Mouse (Mus musculus): ENCODE results near the gene Tsku. TPM values are rescaled to one million over a fixed set of nuclear protein-coding genes. Genes with fewer than 3 reads are reported as not detected.

Gene Tsku
- polyA plus RNA-seq, 1 experiment from 2014 or later = 14.5 TPM

DNA sequence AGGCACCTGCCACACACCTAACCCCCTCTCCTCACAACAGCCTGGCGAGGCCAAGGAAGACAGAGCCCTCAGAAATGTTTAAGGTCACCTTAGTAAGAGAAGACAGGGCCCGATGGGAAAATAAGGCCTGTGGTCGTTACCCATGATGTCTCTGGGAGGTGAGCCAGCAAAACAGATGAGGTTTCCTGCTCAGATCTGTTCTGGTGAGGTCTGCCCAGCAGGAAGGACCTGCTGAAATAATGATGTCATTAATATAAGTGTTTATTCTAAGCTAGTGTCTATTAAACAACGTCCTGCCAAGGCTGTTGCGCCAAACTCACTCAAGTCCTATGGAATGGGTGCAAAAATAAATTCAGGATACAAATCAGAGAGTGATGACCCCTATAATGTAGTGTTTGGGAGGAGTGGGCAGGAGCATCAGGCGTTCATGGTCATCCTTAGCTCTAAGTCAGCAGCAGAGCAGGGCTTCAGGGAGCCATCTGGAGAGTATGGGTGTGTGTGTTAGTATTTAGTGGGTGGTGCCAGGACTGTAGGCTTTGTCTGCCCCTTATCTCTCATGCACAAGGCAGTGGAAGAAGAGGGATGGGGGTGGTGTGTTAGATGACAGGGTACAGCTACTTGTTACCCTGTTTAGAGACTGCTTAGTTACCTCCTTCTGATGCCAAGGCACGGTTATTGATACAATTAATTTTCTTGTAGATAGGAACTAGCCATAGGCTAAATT lies 31.3 kb downstream of the Tsku start:
- Histone ChIP-seq H3K9ac (ENCODE audit: low read length) (no peak overlapping the region), H3K4me2 (ENCODE audit: low read length) (no peak overlapping the region), H3K4me3 (ENCODE audit: low read depth, low read length) (no peak overlapping the region), H3K27ac (ENCODE audit: low read depth) (no peak overlapping the region), H3K4me1 (replicated peaks; ENCODE audit: control insufficient read depth, insufficient read depth, low read length) (peaks cover 10% of the 10 kb centered on the region), H3K36me3 (ENCODE audit: control insufficient read depth, insufficient read depth, low read length) (no peaks in the 10 kb centered on the region), H3K9me3 (ENCODE audit: control insufficient read depth, low read length) (no peaks in the 10 kb centered on the region), H3K27me3 (replicated peaks; ENCODE audit: control insufficient read depth, insufficient read depth, low read length) (no peaks in the 10 kb centered on the region)
- DNase-seq (ENCODE audit: low spot score) (no peak), ATAC-seq (replicated peaks; ENCODE audit: low FRiP score, low TSS enrichment, low read depth) (no peak)
- 45% methylated on average over 7 of the region's 7 CpGs for WGBS

DNA sequence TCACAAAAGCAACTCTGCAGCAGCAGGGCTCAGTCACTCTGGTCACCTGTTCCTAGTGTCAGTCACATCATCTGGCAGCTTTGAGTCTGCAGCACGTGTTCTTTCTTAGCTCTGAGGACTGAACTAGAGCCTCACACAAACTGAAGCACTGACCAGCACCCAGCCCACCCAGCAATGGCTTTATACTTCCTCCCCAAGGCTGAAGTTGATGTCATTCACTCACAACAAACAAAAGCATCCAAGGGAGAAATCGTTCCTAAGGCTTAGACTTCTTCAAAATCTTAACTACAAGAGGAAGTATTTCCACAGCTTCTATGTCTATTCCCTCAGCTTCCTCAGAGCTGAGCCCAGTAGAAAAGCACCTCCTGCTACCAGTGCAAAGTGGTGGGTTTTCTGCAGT lies 32.8 kb downstream of the Tsku start:
- H3K4me2 ChIP-seq (ENCODE audit: low read length) = no peak overlapping the region
- H3K4me3 ChIP-seq (ENCODE audit: low read depth, low read length) = no peak overlapping the region
- ATAC-seq (replicated peaks; ENCODE audit: low FRiP score, low TSS enrichment, low read depth) (no peak), DNase-seq (ENCODE audit: low spot score) (no peak)
- H3K36me3 ChIP-seq (ENCODE audit: control insufficient read depth, insufficient read depth, low read length) = no peaks in the 10 kb centered on the region
- no peak overlapping the region for H3K9ac ChIP-seq (ENCODE audit: low read length)
- H3K4me1 ChIP-seq (replicated peaks; ENCODE audit: control insufficient read depth, insufficient read depth, low read length) = peaks cover 10% of the 10 kb centered on the region
- 76% methylated on average over 2 of the region's 2 CpGs for WGBS
- no peaks in the 10 kb centered on the region for H3K9me3 ChIP-seq (ENCODE audit: control insufficient read depth, low read length)
- no peak overlapping the region for H3K27ac ChIP-seq (ENCODE audit: low read depth)
- no peaks in the 10 kb centered on the region for H3K27me3 ChIP-seq (replicated peaks; ENCODE audit: control insufficient read depth, insufficient read depth, low read length)

DNA sequence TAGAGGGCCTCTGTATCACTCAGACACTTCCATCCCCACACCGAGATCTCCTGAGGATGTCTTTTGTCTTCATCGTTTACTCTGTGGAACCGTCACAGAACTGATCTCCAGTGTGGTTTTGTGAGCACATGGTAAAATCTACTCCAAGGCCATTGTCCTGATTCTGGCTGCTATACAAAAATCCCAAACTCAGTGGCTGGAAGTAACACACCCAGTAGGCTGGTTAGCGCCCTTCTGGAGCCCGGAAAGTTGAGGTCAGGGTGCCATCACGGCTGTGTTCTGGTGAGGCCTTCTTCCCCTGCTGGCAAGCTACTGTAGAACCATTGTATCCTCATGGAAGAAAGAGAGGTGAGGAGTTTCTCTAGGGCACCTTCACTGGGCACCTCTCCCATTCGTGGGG lies 35.1 kb downstream of the Tsku start:
- ATAC-seq (replicated peaks; ENCODE audit: low FRiP score, low TSS enrichment, low read depth) (no peak), DNase-seq (ENCODE audit: low spot score) (no peak)
- no peaks in the 10 kb centered on the region for H3K27me3 ChIP-seq (replicated peaks; ENCODE audit: control insufficient read depth, insufficient read depth, low read length)
- no peak overlapping the region for H3K4me2 ChIP-seq (ENCODE audit: low read length)
- H3K9me3 ChIP-seq (ENCODE audit: control insufficient read depth, low read length) = no peaks in the 10 kb centered on the region
- H3K4me1 ChIP-seq (replicated peaks; ENCODE audit: control insufficient read depth, insufficient read depth, low read length) = no peaks in the 10 kb centered on the region; the same call in 1 of the 2 replicates
- H3K4me3 ChIP-seq (ENCODE audit: low read depth, low read length) = no peak overlapping the region
- WGBS = 86% methylated on average over 7 of the region's 7 CpGs
- no peaks in the 10 kb centered on the region for H3K36me3 ChIP-seq (ENCODE audit: control insufficient read depth, insufficient read depth, low read length)
- H3K27ac ChIP-seq (ENCODE audit: low read depth) = no peak overlapping the region
- H3K9ac ChIP-seq (ENCODE audit: low read length) = no peak overlapping the region

DNA sequence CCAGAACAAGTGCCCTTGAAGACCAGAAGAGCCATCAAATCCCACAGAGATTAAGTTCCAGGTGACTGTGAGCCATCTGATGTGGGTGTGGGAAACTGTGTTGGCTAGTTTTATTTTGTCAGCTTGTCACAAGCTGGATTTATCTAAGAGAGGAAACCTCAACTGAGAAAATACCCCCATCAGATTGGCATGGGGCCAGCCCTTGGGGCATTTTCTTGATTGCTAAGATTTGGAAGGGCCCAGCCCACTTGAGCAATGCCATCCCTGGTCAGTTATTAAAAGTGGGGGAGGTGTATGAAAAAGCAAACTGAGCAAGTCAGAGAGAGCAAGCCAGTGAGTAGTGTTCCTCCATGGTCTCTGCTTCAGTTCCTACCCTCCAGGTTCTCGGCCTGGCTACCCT lies 36.9 kb downstream of the Tsku start:
- no peak overlapping the region for H3K27ac ChIP-seq (ENCODE audit: low read depth)
- 78% methylated on average over 1 of the region's 1 CpGs for WGBS
- H3K4me3 ChIP-seq (ENCODE audit: low read depth, low read length) = no peak overlapping the region
- no peaks in the 10 kb centered on the region for H3K27me3 ChIP-seq (replicated peaks; ENCODE audit: control insufficient read depth, insufficient read depth, low read length)
- H3K4me2 ChIP-seq (ENCODE audit: low read length) = no peak overlapping the region
- ATAC-seq (replicated peaks; ENCODE audit: low FRiP score, low TSS enrichment, low read depth) = no peak
- no peaks in the 10 kb centered on the region for H3K4me1 ChIP-seq (replicated peaks; ENCODE audit: control insufficient read depth, insufficient read depth, low read length)
- no peak for DNase-seq (ENCODE audit: low spot score)
- H3K9me3 ChIP-seq (ENCODE audit: control insufficient read depth, low read length) = no peaks in the 10 kb centered on the region
- no peak overlapping the region for H3K9ac ChIP-seq (ENCODE audit: low read length)
- H3K36me3 ChIP-seq (ENCODE audit: control insufficient read depth, insufficient read depth, low read length) = no peaks in the 10 kb centered on the region

DNA sequence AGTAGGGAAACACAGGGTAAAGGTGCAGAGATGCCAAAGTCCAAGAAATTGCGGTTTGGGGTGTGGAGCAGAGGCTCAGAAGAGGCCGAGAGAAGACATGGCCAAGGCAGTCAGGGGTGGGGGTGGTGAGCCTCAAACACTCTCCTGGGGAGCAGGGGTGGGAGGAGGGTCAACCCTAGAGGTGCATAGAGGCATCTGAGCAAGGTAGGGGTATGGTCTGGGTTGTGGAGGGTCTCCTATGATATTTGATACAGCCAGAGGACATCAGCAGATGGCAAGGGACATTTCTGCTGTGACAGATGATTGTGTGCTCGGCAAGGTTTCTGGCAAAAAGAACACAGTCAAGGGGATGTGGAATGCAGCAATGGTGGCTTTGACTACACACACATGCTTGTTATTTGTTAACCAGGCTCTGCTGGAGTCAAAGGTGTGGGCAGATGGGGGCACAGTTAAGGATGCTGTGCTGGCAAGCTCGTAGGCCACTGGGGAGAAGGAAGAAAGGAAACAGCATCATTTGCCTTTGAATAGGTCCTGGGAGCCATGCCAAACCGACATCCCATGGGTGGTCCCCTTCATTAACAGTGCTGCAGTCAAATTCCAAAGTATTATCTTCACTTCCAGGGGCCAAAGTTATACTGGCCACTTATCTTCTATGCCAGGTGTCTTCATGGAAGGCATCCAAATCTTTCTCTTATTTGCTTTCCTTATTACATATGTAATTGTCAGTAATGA lies 37.7 kb downstream of the Tsku start:
- Histone ChIP-seq H3K4me1 (replicated peaks; ENCODE audit: control insufficient read depth, insufficient read depth, low read length) (no peaks in the 10 kb centered on the region), H3K27ac (ENCODE audit: low read depth) (no peak overlapping the region), H3K9me3 (ENCODE audit: control insufficient read depth, low read length) (no peaks in the 10 kb centered on the region), H3K4me2 (ENCODE audit: low read length) (no peak overlapping the region), H3K9ac (ENCODE audit: low read length) (no peak overlapping the region), H3K27me3 (replicated peaks; ENCODE audit: control insufficient read depth, insufficient read depth, low read length) (no peaks in the 10 kb centered on the region), H3K36me3 (ENCODE audit: control insufficient read depth, insufficient read depth, low read length) (no peaks in the 10 kb centered on the region), H3K4me3 (ENCODE audit: low read depth, low read length) (no peak overlapping the region)
- DNase-seq (ENCODE audit: low spot score) = no peak
- 42% methylated on average over 5 of the region's 5 CpGs for WGBS
- ATAC-seq (replicated peaks; ENCODE audit: low FRiP score, low TSS enrichment, low read depth) = no peak

DNA sequence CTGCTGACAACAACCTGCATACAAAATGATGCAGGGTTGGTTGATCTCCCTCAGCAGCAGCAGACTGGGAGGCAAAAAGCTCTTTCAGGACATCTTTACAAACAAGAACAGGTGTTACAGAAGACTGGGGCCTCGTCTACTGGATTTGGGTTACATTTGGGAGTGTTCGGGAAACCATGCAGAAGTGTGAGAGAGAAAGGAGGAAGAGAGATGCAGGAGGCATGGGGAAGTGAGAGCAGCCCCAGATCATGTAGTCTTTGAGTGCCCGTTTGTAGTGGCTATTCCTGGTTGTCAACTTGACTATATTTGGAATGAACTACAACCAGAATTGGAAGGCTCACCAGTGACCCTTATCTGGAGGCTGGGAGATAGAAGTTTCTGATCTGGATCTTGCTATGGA lies 38.7 kb downstream of the Tsku start:
- Histone ChIP-seq H3K36me3 (ENCODE audit: control insufficient read depth, insufficient read depth, low read length) (no peaks in the 10 kb centered on the region), H3K9ac (ENCODE audit: low read length) (no peak overlapping the region), H3K4me1 (replicated peaks; ENCODE audit: control insufficient read depth, insufficient read depth, low read length) (no peaks in the 10 kb centered on the region), H3K27me3 (replicated peaks; ENCODE audit: control insufficient read depth, insufficient read depth, low read length) (no peaks in the 10 kb centered on the region), H3K27ac (ENCODE audit: low read depth) (no peak overlapping the region), H3K4me2 (ENCODE audit: low read length) (no peak overlapping the region), H3K4me3 (ENCODE audit: low read depth, low read length) (no peak overlapping the region), H3K9me3 (ENCODE audit: control insufficient read depth, low read length) (no peaks in the 10 kb centered on the region)
- ATAC-seq (replicated peaks; ENCODE audit: low FRiP score, low TSS enrichment, low read depth) (no peak), DNase-seq (ENCODE audit: low spot score) (no peak)
- WGBS = 71% methylated on average over 3 of the region's 3 CpGs

DNA sequence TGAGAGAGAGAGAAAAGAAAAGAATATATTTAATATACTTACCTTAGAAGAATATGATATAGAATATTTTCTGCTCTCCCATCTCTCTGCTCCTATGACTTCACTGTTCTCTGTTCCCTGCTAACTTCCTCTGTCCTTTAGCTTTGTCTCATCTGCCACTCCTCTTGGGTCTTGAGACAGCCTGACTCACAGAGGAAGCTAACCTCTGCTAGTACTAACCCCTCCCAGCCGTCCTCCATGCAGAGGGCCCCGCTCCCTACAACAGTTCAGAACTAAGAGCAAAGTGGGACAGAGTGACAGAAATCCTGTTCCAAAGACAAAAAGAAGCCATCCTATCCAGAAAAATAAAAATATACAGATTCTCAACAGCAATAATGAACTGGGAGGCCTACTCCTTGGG lies 40.0 kb downstream of the Tsku start, which contains the start of gene Acer3:
Gene Acer3 (minus strand): TSS at position 126 of the 400 bp plus-strand sequence.
- Histone ChIP-seq H3K4me3 (ENCODE audit: low read depth, low read length) (no peak within 1 kb of the TSS), H3K9me3 (ENCODE audit: control insufficient read depth, low read length) (no peaks in the 10 kb centered on the region), H3K36me3 (ENCODE audit: control insufficient read depth, insufficient read depth, low read length) (no peaks in the 10 kb centered on the region), H3K9ac (ENCODE audit: low read length) (no peak within 1 kb of the TSS), H3K4me1 (replicated peaks; ENCODE audit: control insufficient read depth, insufficient read depth, low read length) (no peaks in the 10 kb centered on the region), H3K27ac (ENCODE audit: low read depth) (no peak within 1 kb of the TSS), H3K27me3 (replicated peaks; ENCODE audit: control insufficient read depth, insufficient read depth, low read length) (no peaks in the 10 kb centered on the region), H3K4me2 (ENCODE audit: low read length) (no peak within 1 kb of the TSS)
- no peak for DNase-seq (ENCODE audit: low spot score)
- WGBS = 84% methylated on average over 2 of the region's 2 CpGs
- no peak for ATAC-seq (replicated peaks; ENCODE audit: low FRiP score, low TSS enrichment, low read depth)

DNA sequence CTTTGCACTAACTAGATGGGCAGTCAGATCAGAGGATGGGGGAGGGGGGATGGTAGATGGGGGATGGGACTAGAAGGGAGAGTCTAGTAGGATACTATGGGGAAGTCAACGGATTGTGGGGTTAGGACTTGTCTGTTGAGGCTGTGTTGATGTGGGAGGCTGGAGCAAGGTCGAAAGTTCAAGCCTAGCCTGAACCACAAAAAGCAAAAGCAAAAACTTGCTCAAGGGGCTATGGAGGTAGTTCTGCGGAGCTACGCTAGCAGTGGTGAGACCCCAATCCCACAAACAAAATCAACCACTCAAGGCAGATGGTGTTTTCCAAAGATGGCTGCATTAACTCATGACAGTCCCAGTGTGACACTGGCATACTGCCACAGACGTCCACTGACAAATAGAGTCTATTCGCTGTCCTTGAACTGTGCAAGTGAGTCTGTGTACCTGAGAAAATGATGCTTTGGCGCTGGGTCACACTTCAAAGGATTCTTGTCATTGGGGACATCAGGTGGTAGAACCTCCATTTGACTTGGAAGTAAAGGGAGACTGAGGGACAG lies 41.0 kb downstream of the Tsku start:
- Histone ChIP-seq H3K27ac (ENCODE audit: low read depth) (no peak overlapping the region), H3K4me1 (replicated peaks; ENCODE audit: control insufficient read depth, insufficient read depth, low read length) (no peaks in the 10 kb centered on the region), H3K27me3 (replicated peaks; ENCODE audit: control insufficient read depth, insufficient read depth, low read length) (no peaks in the 10 kb centered on the region), H3K9ac (ENCODE audit: low read length) (no peak overlapping the region), H3K9me3 (ENCODE audit: control insufficient read depth, low read length) (no peaks in the 10 kb centered on the region), H3K4me3 (ENCODE audit: low read depth, low read length) (no peak overlapping the region), H3K4me2 (ENCODE audit: low read length) (no peak overlapping the region), H3K36me3 (ENCODE audit: control insufficient read depth, insufficient read depth, low read length) (no peaks in the 10 kb centered on the region)
- DNase-seq (ENCODE audit: low spot score) (no peak), ATAC-seq (replicated peaks; ENCODE audit: low FRiP score, low TSS enrichment, low read depth) (no peak)
- WGBS = 87% methylated on average over 7 of the region's 7 CpGs
